ENCODE assay signal across 9 mouse cellular contexts in genomic region chr16:20761681-20762080, GRCm38 (mm10). TPM values are rescaled to one million over a fixed set of nuclear protein-coding genes. Genes with fewer than 3 reads are reported as not detected.
DNase-seq lines count a peak whose midpoint lies in the region; ATAC-seq and TF ChIP-seq lines count a peak whose summit lies in the region.
"Had no signal": no experiment of that assay in that cellular context is flagged by ENCODE, and none has a peak within 500 bp of the region (broad histone marks: within the 10 kb centered on the region; RNA-seq: fewer than 3 reads in every experiment).

No protein-coding gene starts in this region.

- 10% methylated on average over 3 of the region's 3 CpGs for WGBS in heart, embryonic 11.5 days (ENCODE audit: insufficient replicate concordance)
- WGBS in hindbrain, postnatal 0 days = 8% methylated on average over 3 of the region's 3 CpGs

- H3K9ac ChIP-seq in heart, embryonic 11.5 days (ENCODE audit: low read depth, low read length) = no peak overlapping the region
- no peak overlapping the region for H3K9ac ChIP-seq in hindbrain, postnatal 0 days (replicated peaks; ENCODE audit: low read length)
- H3K9ac ChIP-seq: heart, embryonic 13.5 days had no signal

- no peaks in the 10 kb centered on the region for H3K9me3 ChIP-seq in heart, embryonic 11.5 days (replicated peaks; ENCODE audit: control insufficient read depth, low read length)
- H3K9me3 ChIP-seq in hindbrain, postnatal 0 days (ENCODE audit: low read length) = no peaks in the 10 kb centered on the region
- H3K9me3 ChIP-seq: heart, embryonic 13.5 days had no signal

- H3K4me3 ChIP-seq in heart, embryonic 11.5 days (ENCODE audit: low read depth, low read length) = no peak overlapping the region
- H3K4me3 ChIP-seq in hindbrain, postnatal 0 days (ENCODE audit: low read length) = no peak overlapping the region
- H3K4me3 ChIP-seq: heart, embryonic 13.5 days had no signal

- H3K4me2 ChIP-seq in heart, embryonic 11.5 days = no peak overlapping the region
- H3K4me2 ChIP-seq in hindbrain, postnatal 0 days (ENCODE audit: low read depth, low read length) = no peak overlapping the region
- H3K4me2 ChIP-seq: heart, embryonic 13.5 days had no signal

- peak; percentile 39 to 88 for DNase-seq in heart, adult 18-20 months
- peak; percentile 81 for DNase-seq in testis, postnatal 10 days (ENCODE audit: low spot score)
- DNase-seq in testis, postnatal 14 days (ENCODE audit: low spot score) = no peak
- peak; percentile 63 for DNase-seq in cerebellum, adult 9-11 months
- peak; percentile 60 for DNase-seq in hindbrain, postnatal 0 days (ENCODE audit: low spot score)
- peak; percentile 43 for DNase-seq in mesoderm, embryonic 11.5 days (ENCODE audit: low read depth, low spot score)

- peak; percentile 68 for TF ChIP-seq CTCF in hindbrain, postnatal 0 days (IDR thresholded peaks at IDR 0.05; ENCODE audit: low read depth)

- ATAC-seq in heart, embryonic 11.5 days (replicated peaks; ENCODE audit: insufficient number of reproducible peaks, low FRiP score, low TSS enrichment) = no peak
- ATAC-seq in hindbrain, postnatal 0 days = no peak
- ATAC-seq in inflammation-experienced regulatory T-cells, adult 6 months = no peak

- no peaks in the 10 kb centered on the region for H3K27me3 ChIP-seq in heart, embryonic 11.5 days (ENCODE audit: control insufficient read depth, insufficient read depth, low read length)
- H3K27me3 ChIP-seq in hindbrain, postnatal 0 days (ENCODE audit: insufficient read depth, low read length) = no peaks in the 10 kb centered on the region

- no peak overlapping the region for H3K27ac ChIP-seq in heart, embryonic 11.5 days (ENCODE audit: low read depth, low read length)
- H3K27ac ChIP-seq in hindbrain, postnatal 0 days = no peak overlapping the region
- H3K27ac ChIP-seq: heart, embryonic 13.5 days had no signal

- no peaks in the 10 kb centered on the region for H3K36me3 ChIP-seq in heart, embryonic 11.5 days (ENCODE audit: control insufficient read depth, insufficient read depth, low read length)
- H3K36me3 ChIP-seq in hindbrain, postnatal 0 days (ENCODE audit: insufficient read depth, low read length) = no peaks in the 10 kb centered on the region
- H3K36me3 ChIP-seq: heart, embryonic 13.5 days had no signal

- H3K4me1 ChIP-seq in heart, embryonic 11.5 days (ENCODE audit: control insufficient read depth, insufficient read depth, low read length) = no peaks in the 10 kb centered on the region
- no peaks in the 10 kb centered on the region for H3K4me1 ChIP-seq in hindbrain, postnatal 0 days (ENCODE audit: insufficient read depth, low read length)
- H3K4me1 ChIP-seq: heart, embryonic 13.5 days had no signal

RNA-seq across cellular contexts. Expression of gene Thpo, which starts 27.4 kb away (rescaled TPM):
- under 1 TPM in 1 of 2 experiments, not detected in 1; 0.18 TPM for total RNA-seq in heart, adult 18-20 months (2021)
- polyA plus RNA-seq in heart, embryonic 11.5 days (2014; fragmentation: Nextera tagmentation; extraction: Ambion mirVana) = 0.49 TPM in 1 of 2 replicates, not detected in the other
- total RNA-seq in hindbrain, postnatal 0 days (2014; rRNA removed) = 1.0 and 1.3 TPM in 2 replicates
- 1.4 and 1.6 TPM in 2 replicates for polyA plus RNA-seq in hindbrain, postnatal 0 days (2015; fragmentation: Nextera tagmentation; extraction: Ambion mirVana)
- not detected for polyA plus RNA-seq in inflammation-experienced regulatory T-cells, adult 6 months (2017; shearing (Covaris generic))

RNA-seq across cellular contexts. Expression of gene Chrd, which starts 28.8 kb away (rescaled TPM):
- 1 to 10 TPM; 1.7 to 2.0 TPM for total RNA-seq in heart, adult 18-20 months (2021)
- polyA plus RNA-seq in heart, embryonic 11.5 days (2014; fragmentation: Nextera tagmentation; extraction: Ambion mirVana) = 0.21 and 0.42 TPM in 2 replicates
- 32.0 and 35.5 TPM in 2 replicates for total RNA-seq in hindbrain, postnatal 0 days (2014; rRNA removed)
- 6.2 and 7.0 TPM in 2 replicates for polyA plus RNA-seq in hindbrain, postnatal 0 days (2015; fragmentation: Nextera tagmentation; extraction: Ambion mirVana)
- not detected for polyA plus RNA-seq in inflammation-experienced regulatory T-cells, adult 6 months (2017; shearing (Covaris generic))

RNA-seq across cellular contexts. Expression of gene Clcn2, which starts 44.1 kb away (rescaled TPM):
- 1 to 10 TPM; 1.2 to 1.6 TPM for total RNA-seq in heart, adult 18-20 months (2021)
- 5.7 and 6.7 TPM in 2 replicates for polyA plus RNA-seq in heart, embryonic 11.5 days (2014; fragmentation: Nextera tagmentation; extraction: Ambion mirVana)
- total RNA-seq in hindbrain, postnatal 0 days (2014; rRNA removed) = 57.0 and 74.6 TPM in 2 replicates
- 18.5 and 21.2 TPM in 2 replicates for polyA plus RNA-seq in hindbrain, postnatal 0 days (2015; fragmentation: Nextera tagmentation; extraction: Ambion mirVana)
- polyA plus RNA-seq in inflammation-experienced regulatory T-cells, adult 6 months (2017; shearing (Covaris generic)) = 1 to 10 TPM in 1 of 3 experiments, under 1 TPM in 2; 0.48 to 1.2 (median 0.79) TPM

RNA-seq across cellular contexts. Expression of gene Polr2h, which starts 44.2 kb away (rescaled TPM):
- 10 to 100 TPM; 11.0 to 13.1 TPM for total RNA-seq in heart, adult 18-20 months (2021)
- 65.0 and 65.9 TPM in 2 replicates for polyA plus RNA-seq in heart, embryonic 11.5 days (2014; fragmentation: Nextera tagmentation; extraction: Ambion mirVana)
- 25.5 and 29.2 TPM in 2 replicates for total RNA-seq in hindbrain, postnatal 0 days (2014; rRNA removed)
- 88.6 and 90.8 TPM in 2 replicates for polyA plus RNA-seq in hindbrain, postnatal 0 days (2015; fragmentation: Nextera tagmentation; extraction: Ambion mirVana)
- 10 to 100 TPM; 63.1 to 71.1 (median 64.1) TPM for polyA plus RNA-seq in inflammation-experienced regulatory T-cells, adult 6 months (2017; shearing (Covaris generic))
